Mouse (Mus musculus) NIH3T3 (cell line): Measurements from ENCODE around the gene Blvra.

Source experiments
- DNase-seq: peaks from one replicate; pipeline ENCODE4 v3.0.0-alpha.2; 2012; ENCODE audit warnings: low read depth

Blvra gene

DNA sequence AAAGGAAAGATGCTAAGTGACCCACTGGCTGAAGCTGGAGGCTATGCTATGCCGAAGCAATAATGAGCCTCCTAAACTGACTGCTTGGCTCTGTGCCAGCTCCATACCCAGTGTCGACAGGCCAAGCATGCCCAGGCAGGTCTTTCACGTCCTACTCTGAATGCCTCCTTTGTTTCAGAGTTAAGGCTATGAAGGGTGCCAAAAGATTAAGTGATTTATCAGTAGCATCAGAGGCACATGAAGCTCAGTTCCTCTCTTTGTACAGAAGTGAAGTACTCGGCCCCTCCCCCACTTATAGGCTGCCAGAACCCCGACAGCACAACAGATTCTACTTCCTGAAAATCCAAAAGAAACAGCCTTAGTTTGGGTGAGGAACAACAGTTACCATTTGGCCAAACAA is 66.5 kb downstream of the Blvra start:
- DNase-seq = peak; percentile 89

DNA sequence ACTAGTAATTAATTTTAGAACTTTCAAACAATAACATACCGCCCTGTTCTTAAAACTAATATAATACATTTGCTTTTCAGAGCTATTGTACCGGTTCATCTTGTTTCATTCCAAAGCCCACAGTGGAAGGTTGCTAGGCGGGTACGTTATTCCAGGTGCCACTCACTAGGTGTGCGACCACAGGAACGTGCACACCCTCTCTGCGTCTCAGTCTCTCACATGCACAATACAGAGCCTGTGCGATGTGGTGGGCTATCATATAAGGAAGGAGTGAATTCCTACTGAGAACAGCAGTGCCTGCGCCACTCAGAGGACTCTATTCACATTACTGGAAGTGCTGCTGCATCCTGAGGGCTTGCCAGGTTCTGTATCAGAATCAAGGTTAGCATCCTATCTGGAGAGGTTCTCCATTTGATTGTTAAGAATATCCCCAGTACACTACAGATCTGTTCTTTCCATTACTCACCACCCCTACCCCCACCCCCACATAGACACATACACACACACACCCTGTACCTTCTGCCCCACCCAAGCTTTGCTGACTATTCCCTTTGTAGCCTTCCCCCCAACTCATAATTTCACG is 67.5 kb downstream of the Blvra start:
- DNase-seq = no peak

GRCm38 (mm10) chr2:127138449-127138848 is 68.0 kb downstream of the Blvra start:
- DNase-seq = no peak

GRCm38 (mm10) chr2:127139094-127139493 is 68.6 kb downstream of the Blvra start:
- peak; percentile 30 for DNase-seq

DNA sequence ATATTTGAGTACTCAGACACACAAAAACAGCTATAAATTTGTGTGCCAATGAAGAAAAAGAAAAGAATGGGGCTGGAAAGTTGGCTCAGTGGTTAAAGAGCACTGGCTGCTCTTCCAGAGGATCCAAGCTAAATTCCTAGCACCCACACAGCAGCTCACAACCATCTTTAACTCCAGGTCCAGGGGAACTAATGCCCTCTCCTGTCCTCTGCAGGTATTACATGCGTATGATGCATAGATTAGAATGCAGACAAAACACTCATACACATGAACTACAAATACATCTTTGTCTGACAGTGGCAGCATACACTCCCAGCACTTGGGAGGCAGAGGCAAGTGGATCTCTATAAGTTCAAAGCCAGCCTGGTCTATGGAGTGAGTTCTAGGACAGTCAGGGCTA is 69.1 kb downstream of the Blvra start:
- DNase-seq = no peak

DNA sequence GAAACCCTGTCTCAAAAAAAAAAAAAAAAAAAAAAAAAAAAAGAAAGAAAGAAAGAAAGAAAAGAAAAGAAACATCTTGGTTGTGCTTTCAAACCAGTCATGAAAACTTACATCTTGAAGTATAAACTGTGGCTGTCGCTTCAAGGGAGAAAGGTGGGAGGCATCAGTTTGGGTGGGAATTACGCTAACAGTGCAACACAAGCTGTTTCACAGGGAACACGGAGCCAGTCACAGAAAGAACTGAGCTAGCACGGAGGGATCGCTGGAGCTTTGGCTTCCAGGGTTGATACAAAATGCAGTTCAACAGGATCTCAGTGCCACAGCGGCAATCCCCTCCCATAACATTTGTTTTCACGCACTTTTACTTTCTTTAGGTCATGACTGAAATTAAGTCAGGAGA is 69.5 kb downstream of the Blvra start:
- DNase-seq = no peak

DNA sequence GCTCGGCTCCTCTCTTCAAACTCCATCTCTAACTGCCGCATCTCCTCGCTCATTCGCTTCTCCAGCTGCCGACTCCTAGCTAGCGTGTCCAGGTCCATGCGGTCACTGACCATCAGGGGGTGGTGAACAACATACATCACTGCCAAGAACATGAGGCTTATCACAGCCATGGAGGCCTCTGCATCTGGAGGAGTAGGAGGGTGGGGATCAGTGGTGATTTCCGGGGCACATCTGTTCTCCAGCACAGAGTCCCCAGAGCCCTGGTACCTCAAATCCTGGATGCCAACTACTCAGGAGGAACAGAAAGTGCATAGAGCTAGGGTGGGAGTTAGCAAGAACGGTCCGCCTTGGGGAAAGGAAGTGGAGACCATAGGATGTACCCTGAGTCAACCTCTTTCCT is 71.6 kb downstream of the Blvra start:
- DNase-seq = no peak

DNA sequence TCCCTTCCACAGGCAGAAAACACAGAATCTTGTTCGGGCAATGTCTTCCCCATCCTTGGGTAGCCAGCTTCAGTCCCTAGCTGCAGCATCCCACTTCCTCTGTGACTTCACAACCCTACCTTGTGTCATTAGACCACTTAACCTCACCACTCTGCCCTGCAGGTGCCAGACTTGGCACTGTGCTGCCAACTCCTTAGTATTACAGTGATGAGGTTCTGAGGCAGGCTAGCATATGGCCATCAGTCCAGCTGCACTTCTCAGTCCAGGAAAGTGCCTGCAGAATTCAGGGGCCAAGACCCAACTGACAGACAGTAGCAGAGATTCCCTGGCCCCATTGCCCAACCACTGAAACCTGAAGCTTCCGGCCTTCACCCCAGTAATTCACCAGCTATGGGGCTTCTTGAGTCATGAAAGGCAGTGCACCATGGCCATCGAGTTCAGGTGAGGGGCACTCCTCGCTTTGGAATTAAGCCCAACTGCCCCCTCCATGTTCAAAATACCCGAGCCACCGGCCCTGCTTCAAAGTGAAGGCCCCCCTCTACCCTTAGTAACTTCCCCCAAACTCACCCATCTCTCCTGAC is 72.2 kb downstream of the Blvra start:
- peak; percentile 45 for DNase-seq

DNA sequence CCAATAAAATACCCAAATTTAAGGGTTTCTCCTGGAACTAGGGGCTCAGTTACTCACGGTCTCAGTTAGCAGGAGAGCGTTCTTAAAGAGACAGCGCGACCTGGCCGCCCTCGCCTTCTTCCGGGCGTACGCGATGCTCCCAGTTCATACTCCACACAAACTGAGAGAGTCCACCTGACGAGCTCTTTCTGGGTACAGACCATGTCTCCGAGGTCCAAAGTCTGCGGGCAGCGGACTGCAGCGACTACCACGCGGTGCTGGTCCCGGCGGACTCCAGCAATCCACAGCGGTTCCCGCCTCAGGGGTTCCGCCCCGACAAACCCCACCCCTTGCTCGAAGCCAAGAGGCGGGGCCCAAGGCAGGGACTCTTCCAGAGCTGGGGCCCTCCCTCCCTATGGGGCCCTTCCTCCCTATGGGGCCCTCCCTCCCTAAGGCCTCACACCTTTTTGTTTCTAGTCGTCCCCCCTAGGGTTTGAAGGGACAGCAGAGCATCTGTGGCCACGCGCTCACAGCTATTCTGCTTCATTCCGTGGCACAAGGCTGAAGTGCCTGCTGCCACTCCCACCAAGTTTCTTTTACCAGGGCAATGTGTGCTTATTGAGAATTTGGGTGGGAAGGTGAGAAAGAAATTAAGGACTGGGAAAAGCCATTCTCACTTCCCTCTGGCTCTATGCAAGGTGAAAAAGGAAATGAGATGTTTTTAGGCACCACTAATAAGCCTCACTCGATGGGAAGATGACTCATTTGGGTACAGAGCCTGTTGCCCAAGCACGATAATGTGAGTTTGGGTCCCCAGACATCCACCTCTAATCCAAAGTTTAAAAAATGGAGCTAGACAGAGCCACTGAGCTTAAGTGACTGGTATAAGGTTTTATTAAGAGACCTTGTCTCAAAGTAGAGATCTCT is 72.9 kb downstream of the Blvra start, which contains the start of gene Itpripl1:
TSS of gene Itpripl1 (minus strand) at position 285 of the 906 bp plus-strand sequence.
- DNase-seq = peak; percentile 84

DNA sequence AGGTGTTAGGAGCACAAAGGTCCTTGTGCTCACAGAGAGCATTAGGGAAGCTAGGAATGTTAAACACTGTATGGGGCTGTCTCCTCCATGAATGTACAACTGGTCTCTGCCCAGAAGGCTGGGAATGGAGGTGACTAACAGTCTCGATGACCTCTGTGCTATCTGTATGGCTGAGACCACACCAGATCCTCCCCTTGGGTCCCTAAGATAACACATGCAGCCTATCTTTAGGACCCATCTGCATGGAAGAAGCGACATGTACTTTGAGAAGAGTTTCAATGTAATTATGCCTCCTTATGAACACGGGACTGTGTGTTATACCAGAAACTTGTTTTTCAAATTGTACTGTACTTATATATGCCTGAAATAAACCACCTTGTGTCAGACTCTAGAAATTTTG is 75.2 kb downstream of the Blvra start:
- no peak for DNase-seq
